Mouse (Mus musculus): ENCODE data around the gene Zfp952. TPM values are rescaled to one million over a fixed set of nuclear protein-coding genes. Genes with fewer than 3 reads are reported as not detected.

The Zfp952 gene
- total RNA-seq, 2 experiments from 2014 or later = 1.7 TPM; not detected in 1

Other genes with a start within 250 kb of the Zfp952 start
- gene Zfp871, start 204.8 kb upstream of the Zfp952 start, total RNA-seq (2015; ENCODE audit: low replicate concordance) = 48.2 and 61.7 TPM in 2 replicates
- gene Zfp871, start 204.8 kb upstream of the Zfp952 start, total RNA-seq (2017; ENCODE audit: low replicate concordance) = 46.0 and 54.9 TPM in 2 replicates
- gene Zfp811, start 183.2 kb upstream of the Zfp952 start, total RNA-seq (2015; ENCODE audit: low replicate concordance) = not detected in 2 replicates
- gene Zfp811, start 183.2 kb upstream of the Zfp952 start, total RNA-seq (2017; ENCODE audit: low replicate concordance) = not detected in 2 replicates
- not detected in 2 replicates for gene Zfp799, start 162.9 kb upstream of the Zfp952 start, total RNA-seq (2015; ENCODE audit: low replicate concordance)
- 0.14 and 2.6 TPM in 2 replicates for gene Zfp799, start 162.9 kb upstream of the Zfp952 start, total RNA-seq (2017; ENCODE audit: low replicate concordance)
- 1.3 TPM in 1 of 2 replicates, not detected in the other for gene Zfp870, start 101.5 kb upstream of the Zfp952 start, total RNA-seq (2015; ENCODE audit: low replicate concordance)
- 0.17 and 1.1 TPM in 2 replicates for gene Zfp870, start 101.5 kb upstream of the Zfp952 start, total RNA-seq (2017; ENCODE audit: low replicate concordance)
- gene Cyp4f14, start 75.8 kb upstream of the Zfp952 start, total RNA-seq (2015; ENCODE audit: low replicate concordance) = not detected in 2 replicates
- not detected in 2 replicates for gene Cyp4f14, start 75.8 kb upstream of the Zfp952 start, total RNA-seq (2017; ENCODE audit: low replicate concordance)
- gene Cyp4f13, start 45.7 kb upstream of the Zfp952 start, total RNA-seq (2015; ENCODE audit: low replicate concordance) = 1.3 and 4.0 TPM in 2 replicates
- gene Cyp4f13, start 45.7 kb upstream of the Zfp952 start, total RNA-seq (2017; ENCODE audit: low replicate concordance) = 0.70 and 2.3 TPM in 2 replicates
- gene Zfp472, start 27.3 kb upstream of the Zfp952 start, total RNA-seq (2015; ENCODE audit: low replicate concordance) = 2.5 and 4.8 TPM in 2 replicates
- gene Zfp472, start 27.3 kb upstream of the Zfp952 start, total RNA-seq (2017; ENCODE audit: low replicate concordance) = 3.7 and 3.8 TPM in 2 replicates
- gene Zfp763, start 40.3 kb downstream of the Zfp952 start, total RNA-seq (2015; ENCODE audit: low replicate concordance) = 3.5 and 3.6 TPM in 2 replicates
- 2.6 and 4.2 TPM in 2 replicates for gene Zfp763, start 40.3 kb downstream of the Zfp952 start, total RNA-seq (2017; ENCODE audit: low replicate concordance)
- gene 4921501E09Rik, start 74.9 kb downstream of the Zfp952 start, total RNA-seq (2015; ENCODE audit: low replicate concordance) = not detected in 2 replicates
- not detected in 2 replicates for gene 4921501E09Rik, start 74.9 kb downstream of the Zfp952 start, total RNA-seq (2017; ENCODE audit: low replicate concordance)
- gene Zfp563, start 96.2 kb downstream of the Zfp952 start, total RNA-seq (2015; ENCODE audit: low replicate concordance) = 0.21 TPM in 1 of 2 replicates, not detected in the other
- 0.42 and 0.60 TPM in 2 replicates for gene Zfp563, start 96.2 kb downstream of the Zfp952 start, total RNA-seq (2017; ENCODE audit: low replicate concordance)
- gene Morc2b, start 146.6 kb downstream of the Zfp952 start, total RNA-seq (2015; ENCODE audit: low replicate concordance) = not detected in 2 replicates
- not detected in 2 replicates for gene Morc2b, start 146.6 kb downstream of the Zfp952 start, total RNA-seq (2017; ENCODE audit: low replicate concordance)
- not detected in 2 replicates for gene Olfr55, start 175.3 kb downstream of the Zfp952 start, total RNA-seq (2015; ENCODE audit: low replicate concordance)
- gene Olfr55, start 175.3 kb downstream of the Zfp952 start, total RNA-seq (2017; ENCODE audit: low replicate concordance) = not detected in 2 replicates
- gene Olfr239, start 198.2 kb downstream of the Zfp952 start, total RNA-seq (2015; ENCODE audit: low replicate concordance) = not detected in 2 replicates
- gene Olfr239, start 198.2 kb downstream of the Zfp952 start, total RNA-seq (2017; ENCODE audit: low replicate concordance) = not detected in 2 replicates
- not detected in 2 replicates for gene Olfr1564, start 228.6 kb downstream of the Zfp952 start, total RNA-seq (2015; ENCODE audit: low replicate concordance)
- not detected in 2 replicates for gene Olfr1564, start 228.6 kb downstream of the Zfp952 start, total RNA-seq (2017; ENCODE audit: low replicate concordance)